Mouse (Mus musculus) lung, postnatal 0 days (tissue): ENCODE results near the gene Bst1. TPM values are rescaled to one million over a fixed set of nuclear protein-coding genes. Genes with fewer than 3 reads are reported as not detected.
A peak's percentile ranks its signal among the peaks of the same experiment; 100 is the strongest.

Source experiments
- ATAC-seq: fragments of 200-750 bp; cut with Nextera tagmentation; 2 replicates; pipeline ENCODE4 v1.8.0; 2017; ENCODE audit warnings: moderate library complexity
- DNase-seq: peaks from one replicate; pipeline ENCODE4 v3.0.0-alpha.2; 2016; ENCODE audit warnings: low spot score
- H3K27ac ChIP-seq: fragments of 300-500 bp; sonication (generic); 2 replicates; pipeline ENCODE4 v1.5.1; 2014; ENCODE audit warnings: antibody characterized with exemption, mild to moderate bottlenecking, low read length, mixed read lengths
- H3K27me3 ChIP-seq: fragments of 300-500 bp; sonication (generic); replicated peaks from 2 replicates; pipeline ENCODE4 v1.6.1; 2014; ENCODE audit warnings: low read length, mixed read lengths; ENCODE audit not compliant: insufficient read depth
- H3K36me3 ChIP-seq: fragments of 300-500 bp; sonication (generic); 2 replicates; pipeline ENCODE4 v1.6.1; 2014; ENCODE audit warnings: low read length, mixed read lengths; ENCODE audit not compliant: insufficient read depth
- H3K4me1 ChIP-seq: fragments of 300-500 bp; sonication (generic); 2 replicates; pipeline ENCODE4 v1.6.1; 2014; ENCODE audit warnings: antibody characterized with exemption, low read depth, low read length, mixed read lengths; ENCODE audit not compliant: insufficient read depth
- H3K4me2 ChIP-seq: fragments of 300-500 bp; sonication (generic); replicated peaks from 2 replicates; pipeline ENCODE4 v1.6.1; 2014; ENCODE audit warnings: low read depth, mild to moderate bottlenecking, low read length, moderate library complexity, mixed read lengths
- H3K4me3 ChIP-seq: fragments of 300-500 bp; sonication (generic); 2 replicates; pipeline ENCODE4 v1.5.1; 2014; ENCODE audit warnings: low read depth, low read length
- H3K9ac ChIP-seq: fragments of 300-500 bp; sonication (generic); replicated peaks from 2 replicates; pipeline ENCODE4 v1.6.1; 2014; ENCODE audit warnings: low read depth, mild to moderate bottlenecking
- H3K9me3 ChIP-seq: fragments of 300-500 bp; sonication (generic); 2 replicates; pipeline ENCODE4 v1.6.1; 2016; ENCODE audit warnings: low read length, mixed read lengths
- CTCF ChIP-seq: IDR thresholded peaks from 2 replicates; pipeline ENCODE4 v1.5.1; 2016; ENCODE audit warnings: antibody characterized with exemption, mild to moderate bottlenecking
- EP300 ChIP-seq: IDR thresholded peaks from 2 replicates; pipeline ENCODE4 v1.6.1; 2016; ENCODE audit warnings: antibody characterized with exemption, mild to moderate bottlenecking, control low read depth
- WGBS: fragments of 180-500 bp; shearing (Covaris S2); extraction: QIAGEN DNeasy Blood & Tissue Kit; methylation state at CpG from one replicate; pipeline ENCODE4 v1.1.7; 2014; 5-methylcytosine and 5-hydroxymethylcytosine counted together
- polyA plus RNA-seq: library from polyadenylated mRNA; unstranded; fragments of >200 nt; fragmentation: Nextera tagmentation; extraction: Ambion mirVana; gene quantifications from 2 replicates; pipeline ENCODE4 v1.2.1, GENCODE M21; 2015

Gene Bst1
- polyA plus RNA-seq, 1 experiment from 2014 or later = 8.4 TPM

- DNase-seq (peak; percentile 68), ATAC-seq (no peak; the same call in 1 of the 2 replicates)
- 58% methylated on average over 5 of the region's 5 CpGs for WGBS
- no peak overlapping the region for H3K4me3 ChIP-seq
- H3K36me3 ChIP-seq = no peaks in the 10 kb centered on the region
- no peak overlapping the region for H3K27ac ChIP-seq
- H3K4me2 ChIP-seq = no peak overlapping the region
- no peak for TF ChIP-seq CTCF
- TF ChIP-seq EP300 = peak; percentile 87
- H3K4me1 ChIP-seq = no peaks in the 10 kb centered on the region
- no peak overlapping the region for H3K9ac ChIP-seq
- H3K27me3 ChIP-seq = no peaks in the 10 kb centered on the region
- no peaks in the 10 kb centered on the region for H3K9me3 ChIP-seq
Measured at GRCm38 (mm10) chr5:43799530-43799929, 19.2 kb upstream of the Bst1 start.

- H3K36me3 ChIP-seq = no peaks in the 10 kb centered on the region
- ATAC-seq = no peak
Measured at GRCm38 (mm10) chr5:43800700-43801099, 18.0 kb upstream of the Bst1 start.

GRCm38 (mm10) chr5:43801253-43801652 is 17.4 kb upstream of the Bst1 start:
- ATAC-seq = no peak

More at GRCm38 (mm10) chr5:43800700-43801099, 18.0 kb upstream of the Bst1 start:
- Histone ChIP-seq H3K4me1 (no peaks in the 10 kb centered on the region), H3K27me3 (no peaks in the 10 kb centered on the region), H3K4me3 (no peak overlapping the region), H3K4me2 (no peak overlapping the region), H3K27ac (no peak overlapping the region), H3K9me3 (no peaks in the 10 kb centered on the region), H3K9ac (no peak overlapping the region)
- no peak for DNase-seq
- TF ChIP-seq EP300 (no peak), CTCF (no peak)
- 36% methylated on average over 1 of the region's 1 CpGs for WGBS

GRCm38 (mm10) chr5:43801798-43802197 is 16.9 kb upstream of the Bst1 start:
- Histone ChIP-seq H3K36me3 (no peaks in the 10 kb centered on the region), H3K4me2 (no peak overlapping the region), H3K4me1 (no peaks in the 10 kb centered on the region), H3K9ac (no peak overlapping the region), H3K9me3 (no peaks in the 10 kb centered on the region), H3K27ac (no peak overlapping the region), H3K4me3 (no peak overlapping the region), H3K27me3 (no peaks in the 10 kb centered on the region)
- WGBS = 49% methylated on average over 4 of the region's 4 CpGs
- TF ChIP-seq EP300 (peak; percentile 95), CTCF (no peak)
- DNase-seq = peak; percentile 91
- ATAC-seq = peak; percentile 73

More at GRCm38 (mm10) chr5:43801253-43801652, 17.4 kb upstream of the Bst1 start:
- Histone ChIP-seq H3K4me2 (no peak overlapping the region), H3K4me1 (no peaks in the 10 kb centered on the region), H3K4me3 (no peak overlapping the region), H3K36me3 (no peaks in the 10 kb centered on the region), H3K9ac (no peak overlapping the region), H3K27ac (no peak overlapping the region), H3K27me3 (no peaks in the 10 kb centered on the region), H3K9me3 (no peaks in the 10 kb centered on the region)
- no peak for DNase-seq
- no peak for TF ChIP-seq CTCF
- TF ChIP-seq EP300 = no peak

GRCm38 (mm10) chr5:43805401-43805800 is 13.3 kb upstream of the Bst1 start:
- no peak for DNase-seq
- H3K36me3 ChIP-seq = no peaks in the 10 kb centered on the region
- no peak overlapping the region for H3K9ac ChIP-seq
- peaks cover under 1% of the 10 kb centered on the region; the same call in 1 of the 2 replicates for H3K4me1 ChIP-seq
- no peaks in the 10 kb centered on the region for H3K27me3 ChIP-seq
- no peak overlapping the region for H3K4me3 ChIP-seq
- no peak for ATAC-seq
- TF ChIP-seq CTCF = no peak
- H3K27ac ChIP-seq = no peak overlapping the region
- H3K4me2 ChIP-seq = no peak overlapping the region
- no peaks in the 10 kb centered on the region for H3K9me3 ChIP-seq
- whole genome bisulfite sequencing = 39% methylated on average over 2 of the region's 2 CpGs

GRCm38 (mm10) chr5:43806340-43806739 is 12.3 kb upstream of the Bst1 start:
- Histone ChIP-seq H3K9ac (no peak overlapping the region), H3K36me3 (no peaks in the 10 kb centered on the region), H3K4me2 (no peak overlapping the region), H3K9me3 (no peaks in the 10 kb centered on the region), H3K27ac (no peak overlapping the region), H3K27me3 (no peaks in the 10 kb centered on the region), H3K4me1 (peaks cover 4% of the 10 kb centered on the region; the same call in 1 of the 2 replicates), H3K4me3 (no peak overlapping the region)
- DNase-seq (no peak), ATAC-seq (no peak)
- TF ChIP-seq EP300 (no peak), CTCF (no peak)
- 88% methylated on average over 7 of the region's 7 CpGs for WGBS

- Histone ChIP-seq H3K9ac (no peak overlapping the region), H3K27ac (no peak overlapping the region), H3K4me1 (peaks cover 4% of the 10 kb centered on the region; the same call in 1 of the 2 replicates), H3K4me2 (no peak overlapping the region), H3K27me3 (no peaks in the 10 kb centered on the region), H3K4me3 (no peak overlapping the region), H3K9me3 (no peaks in the 10 kb centered on the region), H3K36me3 (no peaks in the 10 kb centered on the region)
- TF ChIP-seq CTCF = no peak
- no peak for TF ChIP-seq EP300
- ATAC-seq = no peak
- 63% methylated on average over 4 of the region's 4 CpGs for WGBS
- no peak for DNase-seq
Measured at GRCm38 (mm10) chr5:43806914-43807313, 11.8 kb upstream of the Bst1 start.
